Mouse (Mus musculus) lung, adult 2 months (tissue): ENCODE measurements around the gene Olfr2.
"Not testable (repeated sequence)": the region's sequence is repeated elsewhere in the genome, so short reads cannot be mapped to it uniquely, and the experiment has no call there.

Experiments
- CTCF ChIP-seq: fragments of 200-500 bp; IDR thresholded peaks from 2 replicates; pipeline ENCODE4 v1.5.1; 2011; ENCODE audit warnings: mild to moderate bottlenecking, low read length, control low read depth; ENCODE audit not compliant: insufficient read depth
- POLR2A ChIP-seq: fragments of 200-500 bp; IDR thresholded peaks from 2 replicates; pipeline ENCODE4 v1.6.1; 2011; ENCODE audit warnings: low read depth, mild to moderate bottlenecking, control low read depth, low read length, borderline replicate concordance; ENCODE audit errors: extremely low read depth

DNA sequence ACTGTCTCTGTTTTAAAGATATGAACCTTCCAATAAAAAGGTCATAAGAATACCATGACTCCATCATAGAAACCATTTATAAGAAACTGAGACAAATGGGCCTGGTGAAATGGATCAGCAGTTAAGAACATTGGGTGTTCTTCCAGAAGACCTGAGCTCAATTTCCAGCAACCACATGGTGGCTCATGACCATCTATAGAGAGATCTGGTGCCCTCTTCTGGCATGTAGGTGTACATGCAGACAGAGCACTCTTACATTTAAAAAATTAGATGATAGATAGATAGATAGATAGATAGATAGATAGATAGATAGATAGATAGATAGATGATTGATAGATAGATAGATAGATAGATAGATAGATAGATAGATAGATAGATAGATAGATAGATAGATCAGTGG lies 38.4 kb downstream of the Olfr2 start:
- TF ChIP-seq CTCF, POLR2A: not testable (repeated sequence)
